Mouse (Mus musculus) hindbrain, postnatal 0 days (tissue): Measurements from ENCODE around the gene Dgkh. TPM values are rescaled to one million over a fixed set of nuclear protein-coding genes. Genes with fewer than 3 reads are reported as not detected.

Source experiments
- ATAC-seq: fragments of 200-750 bp; cut with Nextera tagmentation; 2 replicates; pipeline ENCODE4 v1.8.0; 2017; ENCODE audit warnings: mild to moderate bottlenecking, moderate TSS enrichment, moderate library complexity
- DNase-seq: peaks from one replicate; pipeline ENCODE4 v3.0.0-alpha.2; 2015; ENCODE audit warnings: low spot score
- H3K27ac ChIP-seq: fragments of 300-500 bp; sonication (generic); 2 replicates; pipeline ENCODE4 v1.5.1; 2014; ENCODE audit warnings: mild to moderate bottlenecking
- H3K27me3 ChIP-seq: fragments of 300-500 bp; sonication (generic); 2 replicates; pipeline ENCODE4 v1.6.1; 2014; ENCODE audit warnings: low read length, mixed read lengths; ENCODE audit not compliant: insufficient read depth
- H3K36me3 ChIP-seq: fragments of 300-500 bp; sonication (generic); 2 replicates; pipeline ENCODE4 v1.6.1; 2014; ENCODE audit warnings: low read length, mixed read lengths; ENCODE audit not compliant: insufficient read depth
- H3K4me1 ChIP-seq: fragments of 300-500 bp; sonication (generic); 2 replicates; pipeline ENCODE4 v1.6.1; 2014; ENCODE audit warnings: antibody characterized with exemption, low read length, mixed read lengths; ENCODE audit not compliant: insufficient read depth
- H3K4me2 ChIP-seq: fragments of 300-500 bp; sonication (generic); 2 replicates; pipeline ENCODE4 v1.6.1; 2014; ENCODE audit warnings: low read depth, mild to moderate bottlenecking, low read length, moderate library complexity, mixed read lengths
- H3K4me3 ChIP-seq: fragments of 300-500 bp; sonication (generic); 2 replicates; pipeline ENCODE4 v1.5.1; 2014; ENCODE audit warnings: low read length
- H3K9ac ChIP-seq: fragments of 300-500 bp; sonication (generic); replicated peaks from 2 replicates; pipeline ENCODE4 v1.6.1; 2014; ENCODE audit warnings: mild to moderate bottlenecking, low read length, moderate library complexity, mixed read lengths
- H3K9me3 ChIP-seq: fragments of 300-500 bp; sonication (generic); 2 replicates; pipeline ENCODE4 v1.6.1; 2016; ENCODE audit warnings: low read length, mixed read lengths
- CTCF ChIP-seq: IDR thresholded peaks from 2 replicates; pipeline ENCODE4 v1.5.1; 2016; ENCODE audit warnings: antibody characterized with exemption, control low read depth, low read depth
- WGBS: fragments of 180-500 bp; shearing (Covaris S2); extraction: QIAGEN DNeasy Blood & Tissue Kit; methylation state at CpG from one replicate; pipeline ENCODE4 v1.1.7; 2014; 5-methylcytosine and 5-hydroxymethylcytosine counted together
- polyA plus RNA-seq: library from polyadenylated mRNA; unstranded; fragments of >200 nt; fragmentation: Nextera tagmentation; extraction: Ambion mirVana; gene quantifications from 2 replicates; pipeline ENCODE4 v1.2.1, GENCODE M21; 2015
- total RNA-seq: library from RNA; depleted of rRNA; stranded (reverse); fragments of >200 nt; gene quantifications from 2 replicates; pipeline ENCODE4 v1.2.3, GENCODE M21; 2014

The Dgkh gene
- total and polyA plus RNA-seq, 2 experiments from 2014 or later = 2.1 to 9.0 TPM

- no peak for DNase-seq
- Histone ChIP-seq H3K4me1 (no peaks in the 10 kb centered on the region), H3K9ac (no peak overlapping the region), H3K9me3 (no peaks in the 10 kb centered on the region), H3K27me3 (no peaks in the 10 kb centered on the region), H3K27ac (no peak overlapping the region), H3K36me3 (peaks cover 4% of the 10 kb centered on the region; the same call in 1 of the 2 replicates), H3K4me2 (no peak overlapping the region), H3K4me3 (no peak overlapping the region)
- ATAC-seq = no peak
- 56% methylated on average over 7 of the region's 7 CpGs for WGBS
- no peak for TF ChIP-seq CTCF
Observed at GRCm38 (mm10) chr14:78651696-78652095, 80.9 kb downstream of the Dgkh start.

GRCm38 (mm10) chr14:78650379-78651095 lies 82.0 kb downstream of the Dgkh start:
- H3K4me2 ChIP-seq = no peak overlapping the region
- no peaks in the 10 kb centered on the region for H3K4me1 ChIP-seq
- 63% methylated on average over 9 of the region's 9 CpGs for WGBS
- no peaks in the 10 kb centered on the region for H3K27me3 ChIP-seq
- H3K9me3 ChIP-seq = no peaks in the 10 kb centered on the region
- no peak overlapping the region for H3K4me3 ChIP-seq
- TF ChIP-seq CTCF = peak; percentile 12; the same call in 1 of the 2 replicates
- H3K9ac ChIP-seq = no peak overlapping the region
- H3K36me3 ChIP-seq = peaks cover 4% of the 10 kb centered on the region; the same call in 1 of the 2 replicates
- H3K27ac ChIP-seq = no peak overlapping the region
- ATAC-seq = no peak
- no peak for DNase-seq

DNA sequence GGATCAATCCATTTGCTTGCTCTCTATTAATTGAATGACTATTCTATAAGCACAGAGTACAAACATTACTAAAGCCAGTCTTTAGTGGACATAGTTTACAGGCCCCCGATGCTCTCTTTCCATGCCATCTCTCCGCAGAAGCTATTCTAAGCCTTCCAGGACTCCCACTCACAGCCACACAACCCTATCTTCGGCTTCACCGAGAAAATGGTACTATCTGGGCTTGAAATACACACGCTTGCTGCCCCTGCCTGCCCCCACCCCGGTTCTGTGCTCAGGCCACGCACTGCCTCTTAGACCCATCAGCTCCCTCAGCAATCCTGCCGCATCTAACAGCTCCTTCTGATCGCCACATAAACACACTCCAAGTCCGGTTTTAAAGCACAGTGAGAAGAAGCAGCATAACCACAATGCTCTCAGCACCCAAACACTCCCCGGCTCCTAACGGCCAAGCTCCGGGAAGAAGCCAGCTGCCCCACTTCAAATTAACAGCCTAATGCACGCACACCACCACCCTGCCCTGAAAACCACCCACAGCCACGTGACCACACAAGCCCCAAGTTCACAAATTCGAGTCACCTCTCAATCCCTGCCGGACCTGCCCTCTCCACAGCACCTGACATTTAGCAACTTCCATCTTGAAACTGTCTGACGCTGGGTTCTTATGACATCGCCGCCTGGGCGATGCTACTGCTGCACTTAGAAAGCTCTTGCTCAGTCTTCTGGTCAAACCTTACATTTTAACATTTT lies 82.9 kb downstream of the Dgkh start:
- H3K36me3 ChIP-seq = peaks cover 4% of the 10 kb centered on the region; the same call in 1 of the 2 replicates
- WGBS = 87% methylated on average over 21 of the region's 21 CpGs
- no peak overlapping the region for H3K9ac ChIP-seq
- no peaks in the 10 kb centered on the region for H3K27me3 ChIP-seq
- no peak for ATAC-seq
- no peak for TF ChIP-seq CTCF
- no peak for DNase-seq
- H3K4me3 ChIP-seq = no peak overlapping the region
- H3K27ac ChIP-seq = no peak overlapping the region
- no peaks in the 10 kb centered on the region for H3K4me1 ChIP-seq
- H3K9me3 ChIP-seq = no peaks in the 10 kb centered on the region
- H3K4me2 ChIP-seq = no peak overlapping the region

GRCm38 (mm10) chr14:78645622-78646021 lies 87.0 kb downstream of the Dgkh start:
- H3K36me3 ChIP-seq = no peaks in the 10 kb centered on the region
- WGBS = 78% methylated on average over 3 of the region's 3 CpGs
- H3K9me3 ChIP-seq = no peaks in the 10 kb centered on the region
- no peak overlapping the region for H3K27ac ChIP-seq
- no peak overlapping the region for H3K4me3 ChIP-seq
- no peaks in the 10 kb centered on the region for H3K27me3 ChIP-seq
- H3K4me1 ChIP-seq = no peaks in the 10 kb centered on the region
- H3K9ac ChIP-seq = no peak overlapping the region
- no peak for TF ChIP-seq CTCF
- DNase-seq = no peak
- ATAC-seq = no peak
- H3K4me2 ChIP-seq = no peak overlapping the region

DNA sequence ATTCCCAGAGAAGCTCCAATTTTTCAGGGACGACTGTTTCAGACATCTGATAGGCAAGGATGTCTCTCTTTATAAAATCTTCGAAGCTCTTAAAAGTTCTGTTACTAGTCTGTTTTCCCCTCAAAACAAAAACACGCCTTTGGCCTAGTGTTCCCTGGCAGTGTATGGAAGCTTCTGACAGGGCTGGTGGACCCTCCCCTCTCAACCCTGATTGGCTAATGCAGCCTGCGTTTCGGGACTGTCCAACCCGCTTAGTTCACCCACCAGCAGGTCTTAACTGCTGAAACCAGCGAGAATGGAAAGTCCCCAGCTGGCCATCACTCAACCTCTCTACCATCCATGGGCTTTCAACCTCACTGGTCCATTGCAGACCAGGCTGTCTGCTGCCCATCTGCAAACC lies 91.3 kb downstream of the Dgkh start:
- no peak overlapping the region for H3K4me2 ChIP-seq
- no peak overlapping the region for H3K4me3 ChIP-seq
- WGBS = 84% methylated on average over 7 of the region's 7 CpGs
- no peak overlapping the region for H3K27ac ChIP-seq
- ATAC-seq = 0 out of 2 replicates have a peak, but pooled peaks have one; percentile 18
- no peak overlapping the region for H3K9ac ChIP-seq
- H3K9me3 ChIP-seq = no peaks in the 10 kb centered on the region
- H3K4me1 ChIP-seq = no peaks in the 10 kb centered on the region
- DNase-seq = no peak
- H3K36me3 ChIP-seq = no peaks in the 10 kb centered on the region
- H3K27me3 ChIP-seq = no peaks in the 10 kb centered on the region
- TF ChIP-seq CTCF = no peak

- H3K27ac ChIP-seq = no peak overlapping the region
- no peak overlapping the region for H3K4me3 ChIP-seq
- TF ChIP-seq CTCF = no peak
- no peaks in the 10 kb centered on the region for H3K27me3 ChIP-seq
- H3K9me3 ChIP-seq = no peaks in the 10 kb centered on the region
- ATAC-seq (no peak), DNase-seq (no peak)
- no peaks in the 10 kb centered on the region for H3K36me3 ChIP-seq
- H3K9ac ChIP-seq = no peak overlapping the region
- no peaks in the 10 kb centered on the region for H3K4me1 ChIP-seq
- 79% methylated on average over 5 of the region's 5 CpGs for WGBS
- no peak overlapping the region for H3K4me2 ChIP-seq
Observed at GRCm38 (mm10) chr14:78639691-78640090, 92.9 kb downstream of the Dgkh start.
